Mouse (Mus musculus) spleen, embryonic (tissue): Measurements from ENCODE around the gene Spem2.

ENCODE experiments used
- CTCF ChIA-PET: fragments of 350-600 bp; sonication (Branson Sonifier 250); formaldehyde crosslinking; loops from one replicate; lab custom pipeline; 2022; lab: Charles Lee

The Spem2 gene

GRCm38 (mm10) chr11:69818365-69818764 lies at the start of gene Spem2:
Gene Spem2 (minus strand): TSS chr11:69818465.
- CTCF ChIA-PET: no interaction called here

DNA sequence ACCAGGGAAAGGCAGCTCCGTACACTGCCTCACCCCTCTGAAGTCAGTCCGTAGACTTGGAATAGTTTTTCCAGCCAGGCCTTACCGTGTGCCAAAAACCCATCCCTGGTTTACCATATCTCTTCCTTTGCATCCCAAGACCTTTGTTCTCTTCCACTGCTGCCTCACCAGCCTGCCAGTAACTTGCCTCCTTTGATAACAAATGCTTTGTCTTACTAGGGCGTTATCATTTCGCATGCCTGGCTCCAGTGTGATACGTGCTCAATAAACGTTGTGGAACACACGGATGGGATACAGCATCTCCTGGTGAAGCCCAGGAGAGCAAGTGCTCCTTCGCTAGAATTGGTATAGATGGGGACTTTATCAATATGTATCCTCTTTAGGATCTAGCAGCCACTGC lies 49.1 kb upstream of the Spem2 start:
- CTCF ChIA-PET: no interaction called here

DNA sequence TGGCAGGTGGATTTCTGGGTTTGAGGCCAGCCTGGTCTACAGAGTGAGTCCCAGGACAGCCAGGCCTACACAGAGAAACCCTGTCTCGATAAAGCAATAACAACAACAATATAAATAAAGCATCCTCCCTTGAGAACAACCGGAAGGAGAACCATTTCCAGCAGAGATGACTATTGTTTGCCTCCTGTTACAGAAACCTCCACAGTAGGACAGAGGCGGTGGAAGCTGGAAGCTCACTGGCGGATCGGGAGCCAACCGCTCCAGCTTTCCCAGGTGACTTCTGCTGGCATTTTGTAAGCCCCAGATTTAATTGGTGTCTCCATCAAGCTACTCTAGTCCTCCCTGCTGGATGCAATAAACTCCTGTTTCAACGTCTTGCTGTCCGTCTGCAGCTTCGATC lies 47.3 kb upstream of the Spem2 start:
- CTCF ChIA-PET: interaction anchor here (0.6 kb wide), 1 partner anchor 103 kb away, joined by 7 read pairs; no protein-coding TSS in a partner anchor

GRCm38 (mm10) chr11:69864138-69864860 lies 46.0 kb upstream of the Spem2 start:
- CTCF ChIA-PET: interaction anchor here (0.7 kb wide), 1 partner anchor 103 kb away, joined by 18 read pairs; no protein-coding TSS in a partner anchor

DNA sequence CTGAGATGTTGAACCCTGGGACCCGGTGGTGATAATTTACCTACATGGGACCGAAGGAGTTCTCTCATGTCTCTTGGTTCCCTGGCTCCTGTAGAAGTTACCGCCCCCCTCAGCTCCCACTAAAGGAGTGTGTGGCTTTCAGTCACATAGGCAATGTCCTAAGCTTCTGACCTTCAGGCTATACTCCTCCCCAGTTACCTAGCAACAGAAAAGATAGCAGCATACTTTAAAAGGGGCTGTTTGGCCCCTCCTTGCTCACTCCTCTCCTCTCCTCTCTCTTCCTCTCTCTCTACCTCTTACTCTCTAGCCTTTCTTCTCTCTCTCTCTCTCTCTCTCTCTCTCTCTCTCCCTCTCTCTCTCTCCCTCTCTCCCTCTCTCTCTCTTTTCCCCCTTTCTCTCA lies 45.5 kb upstream of the Spem2 start:
- CTCF ChIA-PET: interaction anchor here (0.7 kb wide), 1 partner anchor 103 kb away, joined by 18 read pairs; no protein-coding TSS in a partner anchor

DNA sequence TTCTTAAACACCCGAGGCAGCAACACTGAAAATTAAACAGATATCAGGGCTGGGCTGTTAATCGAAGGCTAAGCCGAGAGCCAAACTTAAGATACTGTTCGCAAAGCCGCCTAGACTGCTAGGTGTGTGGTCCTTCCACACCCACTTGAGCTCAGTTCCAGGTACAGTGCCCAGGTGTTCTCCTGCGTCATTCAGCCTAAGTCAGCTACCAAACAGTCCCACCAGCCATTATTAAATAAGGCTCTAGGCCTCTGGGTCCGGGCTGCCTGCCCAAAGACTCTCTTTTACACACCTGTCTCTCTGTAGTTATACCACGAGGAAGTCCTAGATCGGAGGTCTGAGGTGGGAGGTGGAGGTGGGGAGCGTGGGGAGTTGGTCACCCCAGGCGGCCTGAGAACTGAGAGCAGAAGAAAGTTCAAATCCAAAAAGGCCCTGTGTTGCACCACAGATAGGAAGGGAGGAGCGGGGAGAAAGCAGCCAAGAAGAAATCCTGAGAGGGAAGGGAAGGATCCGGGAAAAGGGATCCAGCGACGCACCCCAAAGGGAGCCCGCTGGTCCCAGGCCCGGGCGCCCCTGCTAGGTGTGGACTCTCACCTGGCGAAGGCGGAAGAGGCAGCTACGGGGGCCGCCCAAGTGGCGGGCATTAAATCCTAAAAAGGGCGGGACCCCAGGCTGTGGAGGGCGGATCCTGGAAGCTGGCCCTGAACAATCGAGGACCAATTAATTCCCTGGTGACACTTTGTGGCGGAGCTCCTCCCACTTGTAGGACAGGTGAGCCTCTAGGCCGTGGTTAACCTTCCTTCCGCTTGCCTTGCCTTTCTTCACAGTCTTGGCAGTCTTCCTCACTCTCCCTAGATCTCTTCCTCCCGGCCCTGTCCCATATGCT lies 40.1 kb upstream of the Spem2 start, which contains the start of gene Tnk1:
TSS of gene Tnk1 (minus strand) at position 618 of the 886 bp plus-strand sequence.
- CTCF ChIA-PET: interaction anchor here (0.5 kb wide), 1 partner anchor 47 kb away, joined by 3 read pairs; no protein-coding TSS in a partner anchor

GRCm38 (mm10) chr11:69855347-69855746 lies 37.1 kb upstream of the Spem2 start:
- CTCF ChIA-PET: no interaction called here

DNA sequence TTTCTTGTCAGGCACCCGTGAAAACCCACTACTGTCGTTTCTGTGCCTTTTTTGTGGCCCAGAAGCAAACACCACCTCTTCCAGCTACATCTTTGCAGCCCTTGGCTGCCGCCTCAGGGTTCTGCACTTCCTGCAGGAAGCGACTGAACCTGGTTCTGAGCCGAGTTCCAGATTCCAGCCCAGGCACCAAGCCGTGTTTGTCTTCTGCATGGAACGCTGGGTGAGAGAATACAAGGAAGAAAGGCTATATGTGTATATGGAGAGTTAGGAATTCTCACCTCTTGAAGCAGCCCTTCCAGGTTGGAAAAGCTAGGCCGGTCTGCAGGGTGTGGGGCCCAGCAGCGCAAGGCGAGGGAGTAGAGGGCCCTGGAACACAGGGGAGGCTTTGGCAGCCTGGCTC lies 36.4 kb upstream of the Spem2 start:
- CTCF ChIA-PET: interaction anchor here (0.6 kb wide), 1 partner anchor 15 kb away, joined by 4 read pairs; no protein-coding TSS in a partner anchor

DNA sequence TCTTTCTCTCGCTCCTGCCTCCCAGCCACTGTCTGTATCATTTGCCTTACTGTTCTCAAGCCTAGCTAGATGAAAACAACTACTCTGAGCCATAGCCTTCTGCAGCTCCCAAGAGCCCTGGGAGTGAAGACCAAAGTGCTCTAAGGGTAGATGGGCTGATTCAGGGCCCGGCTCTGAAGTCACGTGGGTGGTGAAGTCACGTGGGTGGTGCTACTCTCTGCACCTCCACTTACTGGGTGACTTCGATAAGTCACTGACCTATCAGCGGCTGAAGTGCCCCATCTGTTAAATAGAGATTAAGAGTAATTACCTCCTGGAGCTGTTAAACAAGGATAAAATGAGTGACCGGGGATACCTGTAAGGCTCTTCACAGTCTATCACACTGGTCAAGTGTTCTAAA lies 35.7 kb upstream of the Spem2 start:
- CTCF ChIA-PET: no interaction called here

DNA sequence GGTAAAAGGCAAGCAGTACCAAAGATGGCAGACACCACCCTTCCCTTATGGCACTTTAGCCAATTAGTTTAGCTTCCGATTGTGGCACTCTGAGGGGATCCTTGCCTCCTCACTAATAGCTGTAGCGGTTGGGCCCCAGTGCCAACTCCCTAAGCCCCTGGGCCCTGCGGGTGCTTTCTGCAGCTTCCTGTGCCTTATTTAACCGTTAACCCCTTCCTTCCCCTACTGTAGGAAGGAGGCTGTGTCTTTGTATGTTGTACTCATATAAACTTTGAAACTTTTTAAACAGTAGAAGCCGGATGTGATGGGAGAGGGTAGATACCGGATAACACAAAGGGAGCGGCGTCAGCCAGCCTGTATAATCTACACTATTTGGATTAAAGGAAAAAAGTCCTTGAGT lies 32.5 kb upstream of the Spem2 start:
- CTCF ChIA-PET: interaction anchor here (0.5 kb wide), 1 partner anchor 81 kb away, joined by 3 read pairs; no protein-coding TSS in a partner anchor

GRCm38 (mm10) chr11:69849884-69850283 lies 31.6 kb upstream of the Spem2 start:
- CTCF ChIA-PET: no interaction called here

- CTCF ChIA-PET: no interaction called here
Measured at GRCm38 (mm10) chr11:69849128-69849527, 30.9 kb upstream of the Spem2 start.

- CTCF ChIA-PET: no interaction called here
Measured at GRCm38 (mm10) chr11:69848021-69848420, 29.8 kb upstream of the Spem2 start.

DNA sequence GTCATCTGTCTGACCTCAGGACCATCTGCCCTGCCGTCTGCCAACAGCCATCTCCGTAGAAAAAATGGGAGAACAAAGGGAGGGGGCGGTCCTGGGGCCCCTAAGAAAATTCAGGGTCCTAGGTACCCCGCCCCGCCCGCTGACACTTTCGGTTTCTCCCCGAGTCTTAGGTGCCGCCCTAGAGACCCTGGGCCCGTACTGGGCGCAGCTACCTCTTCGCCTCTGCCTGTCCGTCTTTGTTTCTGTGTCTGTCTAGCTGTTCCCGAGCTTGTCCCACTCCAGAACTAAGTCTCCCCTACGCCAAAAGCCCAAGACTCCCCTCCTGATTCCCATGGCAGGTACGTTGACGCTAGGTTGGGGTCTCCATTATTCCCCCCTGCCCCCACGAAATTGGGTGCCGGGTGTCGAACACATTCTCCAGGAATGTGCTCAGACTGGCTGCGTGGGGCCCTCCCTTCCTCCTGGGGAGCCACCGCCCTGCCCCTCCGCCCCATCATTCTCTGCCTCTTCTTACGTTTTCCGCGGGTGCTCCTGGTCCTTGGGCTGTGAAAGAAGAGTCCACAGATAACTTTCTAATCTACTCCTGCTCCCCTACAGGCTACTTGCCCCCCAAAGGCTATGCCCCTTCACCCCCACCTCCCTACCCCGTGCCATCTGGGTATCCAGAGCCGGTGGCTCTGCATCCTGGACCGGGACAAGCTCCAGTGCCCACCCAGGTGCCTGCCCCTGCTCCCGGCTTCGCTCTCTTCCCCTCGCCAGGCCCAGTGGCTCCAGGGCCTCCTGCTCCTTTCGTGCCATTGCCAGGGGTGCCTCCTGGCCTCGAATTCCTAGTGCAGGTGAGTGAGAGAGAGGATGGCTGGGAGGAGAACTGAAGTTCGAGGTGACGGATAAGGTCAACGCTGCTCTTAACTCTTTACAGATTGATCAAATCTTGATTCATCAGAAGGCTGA lies 28.7 kb upstream of the Spem2 start:
- CTCF ChIA-PET: no interaction called here

GRCm38 (mm10) chr11:69846198-69846680 lies 28.0 kb upstream of the Spem2 start, which contains the start of gene Plscr3:
Gene Plscr3 (plus strand): TSS chr11:69846376.
- CTCF ChIA-PET: no interaction called here

- CTCF ChIA-PET: no interaction called here
Measured at GRCm38 (mm10) chr11:69838714-69839104, 20.4 kb upstream of the Spem2 start.

DNA sequence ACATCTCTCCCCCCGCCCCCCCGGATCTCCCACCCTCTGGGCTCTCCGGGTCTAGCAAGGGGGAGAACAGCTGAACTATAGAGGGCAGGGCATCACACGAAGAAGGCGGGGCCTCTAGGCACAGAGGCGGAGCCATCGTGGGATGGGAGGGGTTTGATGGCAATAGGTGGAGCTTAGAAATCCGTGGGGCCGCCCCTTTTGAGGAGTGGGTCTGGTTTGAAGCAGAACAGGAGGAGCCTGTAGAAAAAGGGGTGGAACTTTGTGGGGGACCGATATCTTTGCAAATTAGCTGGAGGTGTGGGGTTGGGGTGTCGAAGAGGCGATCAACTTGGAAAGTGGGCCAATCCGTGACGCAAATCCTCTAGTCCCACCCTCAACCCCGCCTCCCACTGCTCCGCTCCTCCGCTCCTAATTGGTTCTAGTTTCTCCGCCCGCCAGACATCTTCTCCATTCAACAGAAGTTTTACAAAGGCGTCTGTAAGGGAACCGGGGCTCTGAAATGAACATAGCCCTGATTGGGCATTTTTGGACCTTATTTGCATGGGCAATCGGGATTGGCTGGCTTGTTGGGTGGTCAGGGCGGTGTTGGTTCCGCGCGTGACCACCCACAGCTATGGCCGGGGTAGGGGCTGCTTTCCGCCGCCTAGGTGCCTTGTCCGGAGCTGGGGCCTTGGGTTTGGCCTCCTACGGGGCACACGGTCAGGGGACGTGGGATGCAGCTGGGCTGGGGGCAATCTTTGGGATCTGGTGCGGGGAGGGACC lies 19.9 kb upstream of the Spem2 start, which contains the start of gene Tmem256:
TSS of gene Tmem256 (plus strand) at position 563 of the 762 bp plus-strand sequence.
- CTCF ChIA-PET: interaction anchor here (0.7 kb wide), 1 partner anchor 34 kb away, joined by 3 read pairs; no protein-coding TSS in a partner anchor

DNA sequence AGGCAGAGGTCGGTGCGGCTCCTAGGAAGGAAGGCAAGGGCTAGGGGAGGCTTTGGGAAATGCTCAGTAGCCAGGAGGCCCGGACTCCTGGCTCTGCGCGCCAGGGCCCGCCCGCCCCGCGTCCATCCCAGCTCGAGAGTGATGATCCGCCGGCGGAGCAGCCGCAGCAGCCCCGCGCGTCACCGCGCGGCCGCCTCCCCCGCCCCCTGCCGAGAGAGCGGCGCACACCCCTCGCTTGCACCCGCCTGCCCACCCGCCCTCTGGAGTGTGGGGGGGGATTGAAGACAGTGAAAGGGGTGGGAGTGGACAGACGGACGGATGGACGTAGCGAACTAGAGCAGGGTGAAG lies 19.3 kb upstream of the Spem2 start, which contains the start of gene Nlgn2:
TSS of gene Nlgn2 (minus strand) at position 181 of the 348 bp plus-strand sequence.
- CTCF ChIA-PET: interaction anchor here (0.7 kb wide), 1 partner anchor 34 kb away, joined by 3 read pairs; no protein-coding TSS in a partner anchor

DNA sequence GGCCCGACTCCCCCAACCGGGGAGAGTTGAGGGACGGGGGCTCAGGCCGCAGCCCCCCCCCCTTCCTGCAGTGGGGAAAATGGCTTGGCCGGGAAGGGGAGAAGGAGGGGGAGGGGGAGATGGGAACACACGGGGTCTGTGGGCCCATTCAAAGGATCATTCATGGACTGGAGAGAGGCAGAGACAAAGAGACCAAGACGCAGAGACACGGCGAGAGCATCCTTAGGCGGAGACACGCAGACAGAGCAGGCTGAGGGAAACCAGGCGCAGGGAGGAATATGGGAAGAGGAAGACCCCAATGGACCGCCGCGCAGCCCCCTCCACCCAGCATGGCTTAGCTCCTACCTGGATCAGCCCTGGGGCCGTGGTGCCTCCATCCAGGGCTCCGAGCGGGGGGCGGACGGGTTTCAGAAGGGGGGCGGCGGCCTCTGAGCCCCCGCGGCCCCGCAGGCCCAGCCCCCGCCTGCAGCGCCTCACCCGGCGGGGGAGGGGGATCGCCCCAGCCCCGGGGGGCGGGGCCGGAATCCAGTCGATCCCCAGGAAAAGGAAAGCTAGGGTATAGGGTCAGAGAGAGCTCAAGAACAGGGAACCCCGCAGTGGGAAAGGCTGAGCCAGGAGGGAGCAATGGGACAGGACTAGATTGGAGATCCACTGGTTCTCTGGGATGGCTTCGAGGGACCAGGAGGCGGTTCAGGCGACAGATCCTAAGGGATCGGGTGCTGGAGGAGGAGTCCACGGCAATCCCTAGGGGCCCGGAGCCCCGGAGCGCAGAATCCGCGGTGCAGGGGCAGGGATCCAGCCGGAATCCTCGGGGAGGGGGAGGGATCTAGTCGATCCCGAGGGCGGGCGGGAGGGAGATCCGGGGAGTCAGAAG lies 18.7 kb upstream of the Spem2 start:
- CTCF ChIA-PET: interaction anchor here (0.8 kb wide), 1 partner anchor 154 kb away, joined by 3 read pairs; no protein-coding TSS in a partner anchor
